Mouse (Mus musculus): ENCODE results near the gene Sox1. TPM values are rescaled to one million over a fixed set of nuclear protein-coding genes. Genes with fewer than 3 reads are reported as not detected.

Sox1 gene
- total and polyA plus RNA-seq, 2 experiments from 2014 or later, result 2.6 to 16.8 TPM

DNA sequence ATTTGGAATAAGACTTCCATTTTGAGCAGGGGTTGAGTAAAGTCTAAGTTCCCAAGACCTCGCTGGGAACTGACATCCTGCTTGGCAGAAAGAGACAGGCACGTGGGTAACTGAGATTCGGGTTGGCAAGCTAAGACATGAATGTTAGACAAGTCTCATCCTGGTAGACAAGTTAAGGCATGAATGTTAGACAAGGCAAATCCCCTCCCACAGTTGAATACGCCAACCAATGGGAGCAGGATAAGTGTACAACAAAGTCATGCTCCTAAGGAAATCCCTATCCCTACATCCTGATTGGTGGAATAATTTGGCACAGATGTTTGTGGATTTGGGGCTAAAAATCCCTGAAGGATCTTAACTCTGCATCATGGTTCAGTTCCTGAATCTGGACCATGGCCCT lies 45.9 kb downstream of the Sox1 start:
- ATAC-seq (ENCODE audit: low FRiP score), result no peak
- DNase-seq (ENCODE audit: low spot score), result no peak
- Histone ChIP-seq H3K27me3 (ENCODE audit: insufficient read depth, low read length) (peaks cover 3% of the 10 kb centered on the region; the same call in 1 of the 2 replicates), H3K9me3 (ENCODE audit: low read length) (no peaks in the 10 kb centered on the region), H3K9ac (replicated peaks; ENCODE audit: low read length, poor library complexity, severe bottlenecking) (no peak overlapping the region), H3K4me2 (ENCODE audit: low read depth, low read length, poor library complexity, severe bottlenecking) (no peak overlapping the region), H3K36me3 (ENCODE audit: insufficient read depth, low read length) (no peaks in the 10 kb centered on the region), H3K4me1 (ENCODE audit: insufficient read depth, low read length) (no peaks in the 10 kb centered on the region; the same call in 1 of the 2 replicates), H3K4me3 (ENCODE audit: low read depth, low read length) (no peak overlapping the region), H3K27ac (ENCODE audit: low read depth, low read length) (no peak overlapping the region)
- TF ChIP-seq CTCF (IDR thresholded peaks at IDR 0.05), result no peak
- 93% methylated on average over 4 of the region's 4 CpGs for WGBS

GRCm38 (mm10) chr8:12445258-12445657 lies 50.2 kb downstream of the Sox1 start:
- peaks cover 7% of the 10 kb centered on the region; the same call in 1 of the 2 replicates for H3K27me3 ChIP-seq (ENCODE audit: insufficient read depth, low read length)
- TF ChIP-seq CTCF (IDR thresholded peaks at IDR 0.05), result no peak

GRCm38 (mm10) chr8:12445926-12446680 lies 51.0 kb downstream of the Sox1 start:
- H3K4me3 ChIP-seq (ENCODE audit: low read depth, low read length), result peak overlapping the region; percentile 16; the same call in 1 of the 2 replicates
- ATAC-seq (ENCODE audit: low FRiP score), result peak; percentile 58
- H3K9ac ChIP-seq (replicated peaks; ENCODE audit: low read length, poor library complexity, severe bottlenecking), result no peak overlapping the region
- DNase-seq (ENCODE audit: low spot score), result no peak
- no peak overlapping the region for H3K27ac ChIP-seq (ENCODE audit: low read depth, low read length)
- WGBS, result 8% methylated on average over 26 of the region's 26 CpGs
- H3K4me2 ChIP-seq (ENCODE audit: low read depth, low read length, poor library complexity, severe bottlenecking), result peak overlapping the region; percentile 42
- no peaks in the 10 kb centered on the region; the same call in 1 of the 2 replicates for H3K4me1 ChIP-seq (ENCODE audit: insufficient read depth, low read length)
- H3K36me3 ChIP-seq (ENCODE audit: insufficient read depth, low read length), result no peaks in the 10 kb centered on the region
- TF ChIP-seq CTCF (IDR thresholded peaks at IDR 0.05), result peak; percentile 14; the same call in 1 of the 2 replicates
- peaks cover 7% of the 10 kb centered on the region; the same call in 1 of the 2 replicates for H3K27me3 ChIP-seq (ENCODE audit: insufficient read depth, low read length)
- no peaks in the 10 kb centered on the region for H3K9me3 ChIP-seq (ENCODE audit: low read length)

More at GRCm38 (mm10) chr8:12445258-12445657, 50.2 kb downstream of the Sox1 start:
- 69% methylated on average over 2 of the region's 2 CpGs for WGBS
- Histone ChIP-seq H3K4me2 (ENCODE audit: low read depth, low read length, poor library complexity, severe bottlenecking) (no peak overlapping the region), H3K4me3 (ENCODE audit: low read depth, low read length) (no peak overlapping the region), H3K4me1 (ENCODE audit: insufficient read depth, low read length) (no peaks in the 10 kb centered on the region; the same call in 1 of the 2 replicates), H3K9ac (replicated peaks; ENCODE audit: low read length, poor library complexity, severe bottlenecking) (no peak overlapping the region), H3K36me3 (ENCODE audit: insufficient read depth, low read length) (no peaks in the 10 kb centered on the region), H3K9me3 (ENCODE audit: low read length) (no peaks in the 10 kb centered on the region), H3K27ac (ENCODE audit: low read depth, low read length) (no peak overlapping the region)
- DNase-seq (ENCODE audit: low spot score), result no peak
- no peak for ATAC-seq (ENCODE audit: low FRiP score)

Small RNA genes lying within 50 kb of the gene (microRNA-seq; reads per million reads assigned to microRNA genes)
- gene Gm25239 (ENCODE audit: borderline number of aligned reads), result not detected

Other genes with a start within 250 kb of the Sox1 start
- 0.24 TPM in 1 of 2 replicates, not detected in the other for gene A230072I06Rik, start 116.5 kb upstream of the Sox1 start, total RNA-seq (2014; rRNA removed)
- not detected in 2 replicates for gene A230072I06Rik, start 116.5 kb upstream of the Sox1 start, polyA plus RNA-seq (2015; fragmentation: Nextera tagmentation; extraction: Ambion mirVana)
- not detected in 2 replicates for gene Spaca7, start 177.7 kb downstream of the Sox1 start, total RNA-seq (2014; rRNA removed)
- gene Spaca7, start 177.7 kb downstream of the Sox1 start, polyA plus RNA-seq (2015; fragmentation: Nextera tagmentation; extraction: Ambion mirVana), result not detected in 2 replicates